Mouse (Mus musculus): ENCODE results near the gene Trmt112. TPM values are rescaled to one million over a fixed set of nuclear protein-coding genes. Genes with fewer than 3 reads are reported as not detected.

The Trmt112 gene
- polyA plus RNA-seq, 1 experiment from 2014 or later = 128 TPM

- peak; percentile 94 for ATAC-seq (ENCODE audit: low FRiP score)
- peaks cover 45% of the 10 kb centered on the region for H3K27me3 ChIP-seq
- H3K27ac ChIP-seq = peak within 1 kb of the TSS; percentile 95
- 1% methylated on average over 57 of the region's 66 CpGs for WGBS
- peaks cover 7% of the 10 kb centered on the region; the same call in 1 of the 2 replicates for H3K36me3 ChIP-seq
- peak within 1 kb of the TSS; percentile 88 for H3K4me3 ChIP-seq
- H3K9ac ChIP-seq = peak within 1 kb of the TSS; percentile 94
- peaks cover 40% of the 10 kb centered on the region for H3K4me1 ChIP-seq
- no peaks in the 10 kb centered on the region for H3K9me3 ChIP-seq (replicated peaks)
- H3K4me2 ChIP-seq (replicated peaks) = peak within 1 kb of the TSS; percentile 97
Observed at GRCm38 (mm10) chr19:6921647-6922567, 12.4 kb downstream of the Trmt112 start, which contains the start of gene Esrra. Esrra (minus strand) TSS chr19:6921813.

- H3K4me1 ChIP-seq = peaks cover 41% of the 10 kb centered on the region
Observed at GRCm38 (mm10) chr19:6922901-6923735, 13.6 kb downstream of the Trmt112 start.

GRCm38 (mm10) chr19:6924461-6925306, 15.2 kb downstream of the Trmt112 start:
- no peak for ATAC-seq (ENCODE audit: low FRiP score)
- H3K36me3 ChIP-seq = no peaks in the 10 kb centered on the region
- H3K27ac ChIP-seq = no peak overlapping the region
- no peak overlapping the region for H3K9ac ChIP-seq
- 4% methylated on average over 39 of the region's 39 CpGs for WGBS
- H3K27me3 ChIP-seq = peaks cover 71% of the 10 kb centered on the region
- H3K4me1 ChIP-seq = peaks cover 38% of the 10 kb centered on the region
- H3K4me2 ChIP-seq (replicated peaks) = 0 out of 2 replicates have a peak overlapping the region, but pooled peaks have one; percentile 13
- no peaks in the 10 kb centered on the region for H3K9me3 ChIP-seq (replicated peaks)
- H3K4me3 ChIP-seq = no peak overlapping the region

More at GRCm38 (mm10) chr19:6922901-6923735, 13.6 kb downstream of the Trmt112 start:
- 60% methylated on average over 6 of the region's 6 CpGs for WGBS
- H3K9me3 ChIP-seq (replicated peaks) = no peaks in the 10 kb centered on the region
- H3K36me3 ChIP-seq = peaks cover 6% of the 10 kb centered on the region; the same call in 1 of the 2 replicates
- peaks cover 57% of the 10 kb centered on the region for H3K27me3 ChIP-seq
- no peak overlapping the region; the same call in 1 of the 2 replicates for H3K4me2 ChIP-seq (replicated peaks)
- H3K27ac ChIP-seq = no peak overlapping the region
- no peak for ATAC-seq (ENCODE audit: low FRiP score)
- H3K9ac ChIP-seq = no peak overlapping the region
- H3K4me3 ChIP-seq = 0 out of 2 replicates have a peak overlapping the region, but pooled peaks have one; percentile 88

GRCm38 (mm10) chr19:6925307-6925573, 15.7 kb downstream of the Trmt112 start, which contains the start of gene Catsperz:
Catsperz (minus strand) TSS chr19:6925380.
- Histone ChIP-seq H3K4me2 (replicated peaks) (0 out of 2 replicates have a peak within 1 kb of the TSS, but pooled peaks have one; percentile 13), H3K36me3 (no peaks in the 10 kb centered on the region), H3K9ac (no peak within 1 kb of the TSS), H3K27ac (no peak within 1 kb of the TSS), H3K4me3 (0 out of 2 replicates have a peak within 1 kb of the TSS, but pooled peaks have one; percentile 7), H3K27me3 (peaks cover 75% of the 10 kb centered on the region), H3K4me1 (peaks cover 33% of the 10 kb centered on the region), H3K9me3 (replicated peaks) (no peaks in the 10 kb centered on the region)
- WGBS = 2% methylated on average over 9 of the region's 9 CpGs
- ATAC-seq (ENCODE audit: low FRiP score) = no peak

- Histone ChIP-seq H3K36me3 (no peaks in the 10 kb centered on the region), H3K4me2 (replicated peaks) (no peak overlapping the region), H3K27me3 (peaks cover 80% of the 10 kb centered on the region), H3K4me3 (0 out of 2 replicates have a peak overlapping the region, but pooled peaks have one; percentile 7), H3K27ac (no peak overlapping the region), H3K4me1 (peaks cover 28% of the 10 kb centered on the region), H3K9me3 (replicated peaks) (no peaks in the 10 kb centered on the region), H3K9ac (no peak overlapping the region)
- WGBS = 3% methylated on average over 36 of the region's 40 CpGs
- ATAC-seq (ENCODE audit: low FRiP score) = no peak
Observed at GRCm38 (mm10) chr19:6925611-6926329, 16.3 kb downstream of the Trmt112 start.

- Histone ChIP-seq H3K27me3 (peaks cover 90% of the 10 kb centered on the region), H3K4me2 (replicated peaks) (peak overlapping the region; percentile 38), H3K27ac (no peak overlapping the region), H3K4me1 (peaks cover 25% of the 10 kb centered on the region), H3K4me3 (peak overlapping the region; percentile 22), H3K9me3 (replicated peaks) (no peaks in the 10 kb centered on the region), H3K36me3 (no peaks in the 10 kb centered on the region), H3K9ac (no peak overlapping the region)
- ATAC-seq (ENCODE audit: low FRiP score) = no peak
- 12% methylated on average over 26 of the region's 26 CpGs for WGBS
Observed at GRCm38 (mm10) chr19:6926559-6927255, 17.2 kb downstream of the Trmt112 start.

GRCm38 (mm10) chr19:6928080-6928479, 18.6 kb downstream of the Trmt112 start:
- peaks cover 17% of the 10 kb centered on the region for H3K4me1 ChIP-seq
- no peak overlapping the region for H3K4me2 ChIP-seq (replicated peaks)
- no peaks in the 10 kb centered on the region for H3K9me3 ChIP-seq (replicated peaks)
- no peak overlapping the region for H3K4me3 ChIP-seq
- no peak overlapping the region for H3K27ac ChIP-seq
- WGBS = 14% methylated on average over 9 of the region's 9 CpGs
- H3K36me3 ChIP-seq = no peaks in the 10 kb centered on the region
- no peak for ATAC-seq (ENCODE audit: low FRiP score)
- no peak overlapping the region for H3K9ac ChIP-seq
- peaks cover 95% of the 10 kb centered on the region for H3K27me3 ChIP-seq

GRCm38 (mm10) chr19:6931002-6931401, 21.5 kb downstream of the Trmt112 start:
- Histone ChIP-seq H3K36me3 (no peaks in the 10 kb centered on the region), H3K4me1 (peaks cover 21% of the 10 kb centered on the region), H3K9ac (no peak overlapping the region), H3K27ac (no peak overlapping the region), H3K4me3 (no peak overlapping the region), H3K27me3 (peaks cover 97% of the 10 kb centered on the region), H3K4me2 (replicated peaks) (no peak overlapping the region), H3K9me3 (replicated peaks) (no peaks in the 10 kb centered on the region)
- 0% methylated on average over 2 of the region's 2 CpGs for WGBS
- ATAC-seq (ENCODE audit: low FRiP score) = no peak

GRCm38 (mm10) chr19:6932018-6932417, 22.5 kb downstream of the Trmt112 start:
- no peak overlapping the region for H3K4me2 ChIP-seq (replicated peaks)
- H3K4me1 ChIP-seq = peaks cover 14% of the 10 kb centered on the region
- no peaks in the 10 kb centered on the region for H3K9me3 ChIP-seq (replicated peaks)
- no peak overlapping the region for H3K9ac ChIP-seq
- no peak overlapping the region for H3K27ac ChIP-seq
- H3K27me3 ChIP-seq = peaks cover 92% of the 10 kb centered on the region
- no peak overlapping the region for H3K4me3 ChIP-seq
- no peak for ATAC-seq (ENCODE audit: low FRiP score)
- 43% methylated on average over 1 of the region's 1 CpGs for WGBS
- no peaks in the 10 kb centered on the region for H3K36me3 ChIP-seq

GRCm38 (mm10) chr19:6933102-6933435, 23.6 kb downstream of the Trmt112 start:
- H3K9ac ChIP-seq = no peak overlapping the region
- 18% methylated on average over 4 of the region's 4 CpGs for WGBS
- no peaks in the 10 kb centered on the region for H3K36me3 ChIP-seq
- H3K4me3 ChIP-seq = 0 out of 2 replicates have a peak overlapping the region, but pooled peaks have one; percentile 32
- no peak for ATAC-seq (ENCODE audit: low FRiP score)
- no peak overlapping the region for H3K27ac ChIP-seq
- H3K4me1 ChIP-seq = peaks cover 15% of the 10 kb centered on the region
- H3K27me3 ChIP-seq = peaks cover 82% of the 10 kb centered on the region
- no peak overlapping the region for H3K4me2 ChIP-seq (replicated peaks)
- no peaks in the 10 kb centered on the region for H3K9me3 ChIP-seq (replicated peaks)

Data from hindbrain, embryonic 12.5 days (tissue).